Comparison of ENCODE assay signal across 8 mouse cellular contexts in the genomic region with DNA sequence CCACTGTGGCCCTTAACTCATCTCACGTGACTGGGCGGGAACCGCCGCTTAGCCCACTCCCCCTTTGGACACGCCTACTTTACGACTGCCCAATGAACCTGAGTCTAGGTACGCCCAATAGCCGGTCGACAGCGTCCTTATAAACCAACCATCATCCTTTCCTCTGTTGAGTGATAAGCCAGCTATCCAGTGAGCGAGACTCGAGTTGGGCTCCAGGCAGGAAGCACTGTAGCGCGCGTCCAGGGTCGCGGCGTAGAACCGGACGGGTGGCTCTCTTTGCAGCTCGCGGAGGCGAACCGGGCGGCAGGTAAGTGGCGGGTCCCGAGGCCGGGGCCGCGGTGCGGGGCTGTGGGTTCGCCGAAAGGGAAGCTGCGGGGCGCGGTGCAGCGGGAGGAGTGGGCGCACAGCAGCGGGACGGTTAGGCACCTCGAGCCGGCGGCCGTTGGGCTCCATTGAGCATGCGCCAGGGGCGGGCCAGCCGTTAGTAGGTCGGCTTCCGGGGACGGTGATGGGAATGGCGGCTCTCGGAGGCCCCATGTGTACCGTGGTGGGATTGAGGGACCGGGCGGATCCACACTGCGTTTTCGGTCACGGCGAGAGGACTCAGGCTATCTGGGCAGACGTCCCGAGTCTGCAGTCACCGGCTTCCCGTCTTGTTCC. TPM values are rescaled to one million over a fixed set of nuclear protein-coding genes. Genes with fewer than 3 reads are reported as not detected.
DNase-seq lines count a peak whose midpoint lies in the region; ATAC-seq and TF ChIP-seq lines count a peak whose summit lies in the region.

A gene (plus strand): TSS at position 147 of the 660 bp plus-strand sequence.

- DNase-seq in 3134 (ENCODE audit: extremely low read depth, insufficient read length, low spot score) = peak; percentile 94
- peak; percentile 95 for DNase-seq in adrenal gland, postnatal 36 days
- peak; percentile 98 to 99 for DNase-seq in heart, adult 18-20 months
- DNase-seq in kidney, adult 2 months = peak; percentile 100
- DNase-seq in spleen, adult 2 months (ENCODE audit: low read depth in 1 of 2, low spot score in 2 of 2) = peak; percentile 94 to 98

- peaks cover 12% of the 10 kb centered on the region for H3K36me3 ChIP-seq in embryonic facial prominence, embryonic 13.5 days
- H3K36me3 ChIP-seq in kidney, adult 2 months (ENCODE audit: control insufficient read depth, insufficient read depth, low read length) = no peaks in the 10 kb centered on the region
- peaks cover 12% of the 10 kb centered on the region for H3K36me3 ChIP-seq in limb, embryonic 12.5 days
- peaks cover 7% of the 10 kb centered on the region; the same call in 1 of the 2 replicates for H3K36me3 ChIP-seq in midbrain, embryonic 15.5 days (replicated peaks)
- peaks cover 4% of the 10 kb centered on the region; the same call in 1 of the 2 replicates for H3K36me3 ChIP-seq in spleen, adult 2 months (ENCODE audit: control insufficient read depth, insufficient read depth, low read length)

- TF ChIP-seq POLR2A in kidney, adult 2 months (IDR thresholded peaks at IDR 0.05; ENCODE audit: low read depth, low read length) = peak; percentile 51
- peak; percentile 49; the same call in 1 of the 2 replicates for TF ChIP-seq POLR2A in spleen, adult 2 months (IDR thresholded peaks at IDR 0.05; ENCODE audit: low read depth, low read length)

- H3K4me2 ChIP-seq in embryonic facial prominence, embryonic 13.5 days = peak within 1 kb of the TSS; percentile 85
- H3K4me2 ChIP-seq in limb, embryonic 12.5 days = peak within 1 kb of the TSS; percentile 68
- peak within 1 kb of the TSS; percentile 91 for H3K4me2 ChIP-seq in midbrain, embryonic 15.5 days

- WGBS in embryonic facial prominence, embryonic 13.5 days = under 1% methylated on average over 63 of the region's 63 CpGs
- WGBS in kidney, adult 2 months = under 1% methylated on average over 63 of the region's 63 CpGs
- under 1% methylated on average over 63 of the region's 63 CpGs for WGBS in limb, embryonic 12.5 days
- under 1% methylated on average over 63 of the region's 63 CpGs for WGBS in midbrain, embryonic 15.5 days
- WGBS in spleen, adult 2 months = under 1% methylated on average over 63 of the region's 63 CpGs

- TF ChIP-seq CTCF in kidney, adult 2 months (conservative IDR thresholded peaks at IDR 0.05; ENCODE audit: insufficient read depth, insufficient read length, low read depth, low read length) = no peak
- 0 out of 2 replicates have a peak, but pooled peaks have one; percentile 0 for TF ChIP-seq CTCF in spleen, adult 2 months (IDR thresholded peaks at IDR 0.05; ENCODE audit: extremely low read depth, insufficient read depth, insufficient read length, insufficient replicate concordance)

- peak; percentile 99 for ATAC-seq in embryonic facial prominence, embryonic 13.5 days (ENCODE audit: insufficient number of reproducible peaks, insufficient read depth, low FRiP score, low TSS enrichment, low read depth)
- ATAC-seq in limb, embryonic 12.5 days (ENCODE audit: insufficient number of reproducible peaks, insufficient read depth, low FRiP score, low TSS enrichment, low read depth) = peak; percentile 100
- ATAC-seq in midbrain, embryonic 15.5 days (replicated peaks) = peak; percentile 100

- H3K4me1 ChIP-seq in embryonic facial prominence, embryonic 13.5 days = peaks cover 17% of the 10 kb centered on the region
- peaks cover 10% of the 10 kb centered on the region; the same call in 1 of the 2 replicates for H3K4me1 ChIP-seq in kidney, adult 2 months (ENCODE audit: control insufficient read depth, insufficient read depth, low read length)
- peaks cover 18% of the 10 kb centered on the region for H3K4me1 ChIP-seq in limb, embryonic 12.5 days (replicated peaks)
- peaks cover 19% of the 10 kb centered on the region for H3K4me1 ChIP-seq in midbrain, embryonic 15.5 days
- H3K4me1 ChIP-seq in spleen, adult 2 months (ENCODE audit: control insufficient read depth, insufficient read depth, insufficient read length) = no peaks in the 10 kb centered on the region; the same call in 1 of the 2 replicates

- peak within 1 kb of the TSS; percentile 88 for H3K27ac ChIP-seq in embryonic facial prominence, embryonic 13.5 days
- H3K27ac ChIP-seq in kidney, adult 2 months (ENCODE audit: insufficient read depth, low read depth, low read length) = peak within 1 kb of the TSS; percentile 74
- peak within 1 kb of the TSS; percentile 91 for H3K27ac ChIP-seq in limb, embryonic 12.5 days
- peak within 1 kb of the TSS; percentile 96 for H3K27ac ChIP-seq in midbrain, embryonic 15.5 days
- H3K27ac ChIP-seq in spleen, adult 2 months (ENCODE audit: insufficient read depth, low read length) = peak within 1 kb of the TSS; percentile 93

- H3K27me3 ChIP-seq in embryonic facial prominence, embryonic 13.5 days = no peaks in the 10 kb centered on the region
- no peaks in the 10 kb centered on the region for H3K27me3 ChIP-seq in kidney, adult 2 months (replicated peaks; ENCODE audit: control insufficient read depth, insufficient read depth, low read length)
- no peaks in the 10 kb centered on the region for H3K27me3 ChIP-seq in limb, embryonic 12.5 days
- H3K27me3 ChIP-seq in midbrain, embryonic 15.5 days (replicated peaks) = 0 out of 2 replicates have a peak, but pooled peaks cover 3% of the 10 kb centered on the region
- no peaks in the 10 kb centered on the region for H3K27me3 ChIP-seq in spleen, adult 2 months (ENCODE audit: control insufficient read depth, insufficient read depth, low read length)

- H3K9ac ChIP-seq in embryonic facial prominence, embryonic 13.5 days = peak within 1 kb of the TSS; percentile 83
- H3K9ac ChIP-seq in limb, embryonic 12.5 days (replicated peaks) = peak within 1 kb of the TSS; percentile 81
- H3K9ac ChIP-seq in midbrain, embryonic 15.5 days = peak within 1 kb of the TSS; percentile 87

- H3K9me3 ChIP-seq in embryonic facial prominence, embryonic 13.5 days = no peaks in the 10 kb centered on the region
- no peaks in the 10 kb centered on the region for H3K9me3 ChIP-seq in limb, embryonic 12.5 days
- H3K9me3 ChIP-seq in midbrain, embryonic 15.5 days = no peaks in the 10 kb centered on the region

- peak within 1 kb of the TSS; percentile 94 for H3K4me3 ChIP-seq in embryonic facial prominence, embryonic 13.5 days
- H3K4me3 ChIP-seq in kidney, adult 2 months (ENCODE audit: insufficient read depth, low read depth, low read length) = peak within 1 kb of the TSS; percentile 72
- peak within 1 kb of the TSS; percentile 88 for H3K4me3 ChIP-seq in limb, embryonic 12.5 days (replicated peaks)
- H3K4me3 ChIP-seq in midbrain, embryonic 15.5 days = peak within 1 kb of the TSS; percentile 99
- peak within 1 kb of the TSS; percentile 79 for H3K4me3 ChIP-seq in spleen, adult 2 months (ENCODE audit: extremely low read depth, insufficient read depth, insufficient read length)

RNA-seq across cellular contexts. Expression of the gene that starts here (rescaled TPM):
- total RNA-seq in adrenal gland, postnatal 36 days (2021) = 10 to 100 TPM; 21.6 to 24.8 TPM
- polyA plus RNA-seq in embryonic facial prominence, embryonic 13.5 days (2015; fragmentation: Nextera tagmentation; extraction: Ambion mirVana) = 131 and 148 TPM in 2 replicates
- total RNA-seq in heart, adult 18-20 months (2021) = 10 to 100 TPM; 15.2 to 15.9 TPM
- polyA plus RNA-seq in kidney, adult 2 months (2012; rRNA removed) = 25.1 and 28.7 TPM in 2 replicates
- polyA plus RNA-seq in limb, embryonic 12.5 days (2016; fragmentation: Nextera tagmentation; extraction: Ambion mirVana) = 155 and 164 TPM in 2 replicates
- 107 and 113 TPM in 2 replicates for polyA plus RNA-seq in midbrain, embryonic 15.5 days (2015; fragmentation: Nextera tagmentation; extraction: Ambion mirVana)
- polyA plus RNA-seq in spleen, adult 2 months (2012; rRNA removed) = 52.9 TPM in 2 replicates

Comparison
In these comparisons a context has a peak if more than half of its experiments do, and no peak if none do; other contexts are left out.
1. Peak in every context shown above with its lines: DNase-seq, ATAC-seq, H3K4me3 ChIP-seq and H3K27ac ChIP-seq.